Comparison of ENCODE assay signal across 13 mouse cellular contexts in the genomic region with DNA sequence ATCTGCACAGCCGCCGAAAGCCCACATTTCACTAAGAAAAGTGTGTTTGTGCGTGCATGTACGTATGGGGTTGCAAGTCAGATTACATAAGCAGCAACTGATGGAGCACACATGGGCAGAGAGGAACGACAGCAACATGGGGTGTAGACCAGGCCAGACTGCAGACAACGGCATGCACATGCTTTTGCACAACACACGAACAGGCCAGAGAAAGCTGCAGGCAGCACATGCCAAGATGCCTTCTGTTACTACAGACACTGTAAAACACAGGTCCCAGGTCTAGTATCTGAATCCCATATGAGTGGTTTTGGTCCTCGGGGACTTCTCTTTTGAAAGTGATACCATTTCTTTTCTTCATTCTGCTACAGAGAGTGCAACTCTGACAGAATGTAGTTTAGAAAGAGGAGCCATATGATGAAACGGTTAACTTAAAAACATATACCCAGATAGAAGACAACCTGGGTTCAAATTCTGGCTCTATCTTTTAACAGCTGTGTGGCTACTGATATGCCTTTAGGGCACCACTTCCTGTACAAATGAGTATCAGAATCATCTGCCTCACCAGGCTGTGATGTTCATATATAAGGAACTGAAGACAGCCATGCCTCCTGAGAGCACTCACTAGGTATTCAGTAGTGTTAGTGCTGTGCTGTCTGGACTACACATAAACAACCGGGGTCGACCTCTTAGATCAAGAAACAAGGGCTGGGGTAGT. TPM values are rescaled to one million over a fixed set of nuclear protein-coding genes. Genes with fewer than 3 reads are reported as not detected.
DNase-seq lines count a peak whose midpoint lies in the region; ATAC-seq and TF ChIP-seq lines count a peak whose summit lies in the region.
"Had no signal": no experiment of that assay in that cellular context is flagged by ENCODE, and none has a peak within 500 bp of the region (broad histone marks: within the 10 kb centered on the region; RNA-seq: fewer than 3 reads in every experiment).

No protein-coding gene starts in this region.

- H3K9ac ChIP-seq in hindbrain, embryonic 12.5 days: no peak overlapping the region
- H3K9ac ChIP-seq in hindbrain, embryonic 13.5 days: no peak overlapping the region
- 0 out of 2 replicates have a peak overlapping the region, but pooled peaks have one; percentile 6 for H3K9ac ChIP-seq in embryonic facial prominence, embryonic 13.5 days
- 0 out of 2 replicates have a peak overlapping the region, but pooled peaks have one; percentile 2 for H3K9ac ChIP-seq in limb, embryonic 14.5 days (ENCODE audit: low read depth, low read length, severe bottlenecking)
- no peak overlapping the region for H3K9ac ChIP-seq in midbrain, embryonic 14.5 days (replicated peaks; ENCODE audit: low read length)
- H3K9ac ChIP-seq: liver, embryonic 12.5 days had no signal

- no peaks in the 10 kb centered on the region for H3K27me3 ChIP-seq in hindbrain, embryonic 12.5 days
- H3K27me3 ChIP-seq in hindbrain, embryonic 13.5 days: no peaks in the 10 kb centered on the region
- no peaks in the 10 kb centered on the region for H3K27me3 ChIP-seq in embryonic facial prominence, embryonic 13.5 days
- no peaks in the 10 kb centered on the region for H3K27me3 ChIP-seq in limb, embryonic 14.5 days (ENCODE audit: control insufficient read depth, insufficient read depth, low read length)
- no peaks in the 10 kb centered on the region for H3K27me3 ChIP-seq in midbrain, embryonic 14.5 days (ENCODE audit: control insufficient read depth, insufficient read depth, low read length)
- H3K27me3 ChIP-seq: liver, embryonic 12.5 days had no signal

- TF ChIP-seq POLR2A in limb, embryonic 14.5 days (IDR thresholded peaks at IDR 0.05; ENCODE audit: borderline replicate concordance, extremely low read depth, insufficient read depth, insufficient read length): no peak

- H3K36me3 ChIP-seq in hindbrain, embryonic 12.5 days: no peaks in the 10 kb centered on the region
- peaks cover 5% of the 10 kb centered on the region; the same call in 1 of the 2 replicates for H3K36me3 ChIP-seq in hindbrain, embryonic 13.5 days
- H3K36me3 ChIP-seq in embryonic facial prominence, embryonic 13.5 days: peaks cover 4% of the 10 kb centered on the region; the same call in 1 of the 2 replicates
- peaks cover 20% of the 10 kb centered on the region for H3K36me3 ChIP-seq in limb, embryonic 14.5 days (ENCODE audit: control insufficient read depth, insufficient read depth, low read length)
- no peaks in the 10 kb centered on the region for H3K36me3 ChIP-seq in midbrain, embryonic 14.5 days (ENCODE audit: control insufficient read depth, insufficient read depth, low read length)
- H3K36me3 ChIP-seq: liver, embryonic 12.5 days had no signal

- 83% methylated on average over 11 of the region's 11 CpGs for WGBS in hindbrain, embryonic 12.5 days
- WGBS in hindbrain, embryonic 13.5 days: 83% methylated on average over 11 of the region's 11 CpGs
- 60% methylated on average over 11 of the region's 11 CpGs for WGBS in embryonic facial prominence, embryonic 13.5 days
- WGBS in limb, embryonic 14.5 days: 63% methylated on average over 11 of the region's 11 CpGs
- 90% methylated on average over 11 of the region's 11 CpGs for WGBS in midbrain, embryonic 14.5 days

- H3K27ac ChIP-seq in hindbrain, embryonic 12.5 days: peak overlapping the region; percentile 26; the same call in 1 of the 2 replicates
- H3K27ac ChIP-seq in hindbrain, embryonic 13.5 days: no peak overlapping the region
- H3K27ac ChIP-seq in embryonic facial prominence, embryonic 13.5 days: no peak overlapping the region
- no peak overlapping the region for H3K27ac ChIP-seq in limb, embryonic 14.5 days (replicated peaks; ENCODE audit: low read depth, low read length)
- H3K27ac ChIP-seq in midbrain, embryonic 14.5 days (replicated peaks; ENCODE audit: low read depth, low read length): no peak overlapping the region
- H3K27ac ChIP-seq: kidney, postnatal 0 days; liver, embryonic 12.5 days had no signal

- H3K4me2 ChIP-seq in hindbrain, embryonic 12.5 days (replicated peaks): peak overlapping the region; percentile 11; the same call in 1 of the 2 replicates
- H3K4me2 ChIP-seq in hindbrain, embryonic 13.5 days: no peak overlapping the region
- H3K4me2 ChIP-seq in embryonic facial prominence, embryonic 13.5 days: peak overlapping the region; percentile 35
- H3K4me2 ChIP-seq in limb, embryonic 14.5 days (replicated peaks; ENCODE audit: low read depth, low read length, severe bottlenecking): peak overlapping the region; percentile 32
- no peak overlapping the region for H3K4me2 ChIP-seq in midbrain, embryonic 14.5 days (ENCODE audit: low read length)
- H3K4me2 ChIP-seq: liver, embryonic 12.5 days had no signal

- H3K9me3 ChIP-seq in hindbrain, embryonic 12.5 days (replicated peaks): no peaks in the 10 kb centered on the region
- no peaks in the 10 kb centered on the region for H3K9me3 ChIP-seq in hindbrain, embryonic 13.5 days
- H3K9me3 ChIP-seq in embryonic facial prominence, embryonic 13.5 days: no peaks in the 10 kb centered on the region
- H3K9me3 ChIP-seq in limb, embryonic 14.5 days (ENCODE audit: control insufficient read depth, low read length): no peaks in the 10 kb centered on the region
- no peaks in the 10 kb centered on the region for H3K9me3 ChIP-seq in midbrain, embryonic 14.5 days (ENCODE audit: control insufficient read depth, low read length)
- H3K9me3 ChIP-seq: liver, embryonic 12.5 days had no signal

- H3K4me1 ChIP-seq in hindbrain, embryonic 12.5 days: peaks cover 13% of the 10 kb centered on the region
- peaks cover 34% of the 10 kb centered on the region for H3K4me1 ChIP-seq in hindbrain, embryonic 13.5 days (replicated peaks)
- H3K4me1 ChIP-seq in embryonic facial prominence, embryonic 13.5 days: peaks cover 31% of the 10 kb centered on the region
- peaks cover 12% of the 10 kb centered on the region for H3K4me1 ChIP-seq in limb, embryonic 14.5 days (ENCODE audit: control insufficient read depth, insufficient read depth, low read length)
- peaks cover 4% of the 10 kb centered on the region; the same call in 1 of the 2 replicates for H3K4me1 ChIP-seq in midbrain, embryonic 14.5 days (ENCODE audit: control insufficient read depth, insufficient read depth, low read length)

- peak; percentile 17 for DNase-seq in MEL-GATA-1-ER (ENCODE audit: extremely low read depth, low read depth)
- no peak for DNase-seq in limb, embryonic 14.5 days (ENCODE audit: low spot score)
- no peak for DNase-seq in midbrain, embryonic 14.5 days
- DNase-seq in lung, postnatal 36 days: no peak
- DNase-seq: adrenal gland, postnatal 25 days; embryo, embryonic 11 days; spleen, adult 18-20 months had no signal

- H3K4me3 ChIP-seq in hindbrain, embryonic 12.5 days: no peak overlapping the region
- no peak overlapping the region for H3K4me3 ChIP-seq in hindbrain, embryonic 13.5 days
- 0 out of 2 replicates have a peak overlapping the region, but pooled peaks have one; percentile 7 for H3K4me3 ChIP-seq in embryonic facial prominence, embryonic 13.5 days
- peak overlapping the region; percentile 11 for H3K4me3 ChIP-seq in limb, embryonic 14.5 days (replicated peaks; ENCODE audit: low read length)
- H3K4me3 ChIP-seq in midbrain, embryonic 14.5 days (replicated peaks; ENCODE audit: low read depth, low read length): no peak overlapping the region
- H3K4me3 ChIP-seq: liver, embryonic 12.5 days had no signal

- ATAC-seq in hindbrain, embryonic 12.5 days (ENCODE audit: low FRiP score): no peak
- no peak for ATAC-seq in hindbrain, embryonic 13.5 days (ENCODE audit: low FRiP score)
- ATAC-seq in embryonic facial prominence, embryonic 13.5 days (ENCODE audit: insufficient number of reproducible peaks, insufficient read depth, low FRiP score, low TSS enrichment, low read depth): no peak
- no peak for ATAC-seq in limb, embryonic 14.5 days (ENCODE audit: low FRiP score, low read depth)
- no peak for ATAC-seq in midbrain, embryonic 14.5 days (ENCODE audit: low FRiP score, low TSS enrichment)
- ATAC-seq in activated CD4-positive, CD25-positive, alpha-beta regulatory T cell, adult 4 months: no peak
- ATAC-seq: liver, embryonic 12.5 days had no signal

RNA-seq across cellular contexts. Expression of gene Angptl1, which starts 3.4 kb away (rescaled TPM):
- polyA plus RNA-seq in hindbrain, embryonic 12.5 days (2016; fragmentation: Nextera tagmentation; extraction: Ambion mirVana): 9.4 and 14.0 TPM in 2 replicates
- polyA plus RNA-seq in hindbrain, embryonic 13.5 days (2015; fragmentation: Nextera tagmentation; extraction: Ambion mirVana): 3.0 and 4.4 TPM in 2 replicates
- polyA plus RNA-seq in embryonic facial prominence, embryonic 13.5 days (2015; fragmentation: Nextera tagmentation; extraction: Ambion mirVana): 17.7 and 18.5 TPM in 2 replicates
- 92.9 and 117 TPM in 2 replicates for polyA plus RNA-seq in limb, embryonic 14.5 days (2012; rRNA removed)
- polyA plus RNA-seq in limb, embryonic 14.5 days (2014; fragmentation: Nextera tagmentation; extraction: Ambion mirVana): 92.4 and 95.5 TPM in 2 replicates
- 0.80 and 1.1 TPM in 2 replicates for polyA plus RNA-seq in midbrain, embryonic 14.5 days (2014; fragmentation: Nextera tagmentation; extraction: Ambion mirVana)
- polyA plus RNA-seq in activated CD4-positive, CD25-positive, alpha-beta regulatory T cell, adult 4 months (2017; shearing (Covaris generic)): under 1 TPM; 0.74 to 0.83 TPM

Comparison
In these comparisons a context has a peak if more than half of its experiments do, and no peak if none do; other contexts are left out.
1. H3K4me2 ChIP-seq: peak in hindbrain, embryonic 12.5 days (single experiment), embryonic facial prominence, embryonic 13.5 days (single experiment) and limb, embryonic 14.5 days (single experiment); none in hindbrain, embryonic 13.5 days (single experiment) and midbrain, embryonic 14.5 days (single experiment).
2. H3K4me3 ChIP-seq: peak in embryonic facial prominence, embryonic 13.5 days (single experiment) and limb, embryonic 14.5 days (single experiment); none in hindbrain, embryonic 12.5 days (single experiment), hindbrain, embryonic 13.5 days (single experiment) and midbrain, embryonic 14.5 days (single experiment).
3. H3K9ac ChIP-seq: peak in embryonic facial prominence, embryonic 13.5 days (single experiment) and limb, embryonic 14.5 days (single experiment); none in hindbrain, embryonic 12.5 days (single experiment), hindbrain, embryonic 13.5 days (single experiment) and midbrain, embryonic 14.5 days (single experiment).